Mouse (Mus musculus): ENCODE measurements around the gene Xdh.

- TF ChIP-seq CTCF (conservative IDR thresholded peaks at IDR 0.05 in 1 of 2, IDR thresholded peaks at IDR 0.05 in 1 of 2; ENCODE audit: low read depth in 2 of 2, low read length in 2 of 2) (no peak), MYC (IDR thresholded peaks at IDR 0.05; ENCODE audit: low read depth, low read length) (no peak), MEF2A (IDR thresholded peaks at IDR 0.05; ENCODE audit: borderline replicate concordance, low read depth, low read length) (no peak), EP300 (IDR thresholded peaks at IDR 0.05; ENCODE audit: low read length) (no peak)
Measured at GRCm38 (mm10) chr17:73905043-73905750, 44.8 kb downstream of the Xdh start.
